Mouse (Mus musculus): ENCODE measurements around the gene Rhbg. TPM values are rescaled to one million over a fixed set of nuclear protein-coding genes. Genes with fewer than 3 reads are reported as not detected.

Gene Rhbg
- polyA plus RNA-seq, 1 experiment from 2014 or later = not detected

DNA sequence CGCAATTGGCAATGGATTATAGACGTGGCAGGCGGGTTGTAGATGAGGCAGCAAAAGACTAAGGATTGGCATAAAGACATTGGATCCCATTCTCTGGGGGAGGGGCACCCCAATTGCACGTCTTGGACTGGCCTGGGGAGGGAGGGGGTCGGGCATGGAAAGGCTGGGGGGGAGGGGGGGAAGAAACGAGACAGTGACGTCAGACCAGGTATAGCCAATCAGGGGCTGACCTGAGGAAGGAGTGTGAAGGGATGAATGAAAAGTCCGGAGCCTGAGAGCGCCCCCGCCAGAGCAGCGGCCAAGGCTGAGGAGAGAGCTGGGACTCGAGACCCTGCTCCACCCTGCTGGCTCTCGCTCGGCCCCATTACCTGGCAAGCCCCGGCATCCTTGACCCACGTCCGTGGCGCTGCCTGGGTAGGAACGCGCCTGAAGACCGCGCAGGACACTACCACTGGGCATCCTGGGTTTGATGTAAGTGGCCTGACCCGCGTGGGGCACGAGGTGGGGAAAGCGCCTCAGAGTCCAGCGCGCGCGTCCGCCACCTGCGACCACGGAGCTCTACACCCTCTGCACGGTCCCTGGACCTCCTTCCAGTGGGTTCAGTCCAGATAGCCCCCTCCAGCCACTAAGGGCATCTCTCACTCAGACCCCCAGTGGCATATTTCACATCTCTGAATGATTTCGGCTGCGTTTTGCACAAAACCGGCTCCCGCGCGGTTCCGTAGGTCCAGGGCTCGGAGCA is 40.1 kb downstream of the Rhbg start:
- Histone ChIP-seq H3K4me3 (peak overlapping the region; percentile 55), H3K9ac (replicated peaks) (peak overlapping the region; percentile 75), H3K27ac (replicated peaks) (peak overlapping the region; percentile 75), H3K27me3 (peaks cover 98% of the 10 kb centered on the region), H3K4me2 (replicated peaks) (peak overlapping the region; percentile 60), H3K9me3 (no peaks in the 10 kb centered on the region), H3K4me1 (peaks cover 73% of the 10 kb centered on the region), H3K36me3 (peaks cover 5% of the 10 kb centered on the region; the same call in 1 of the 2 replicates)
- 3% methylated on average over 36 of the region's 42 CpGs for WGBS
- ATAC-seq (ENCODE audit: low FRiP score, low read depth) = peak; percentile 83

GRCm38 (mm10) chr3:88213019-88213418 is 41.5 kb downstream of the Rhbg start:
- H3K4me2 ChIP-seq (replicated peaks) = peak overlapping the region; percentile 60
- WGBS = 3% methylated on average over 2 of the region's 2 CpGs
- peaks cover 71% of the 10 kb centered on the region for H3K4me1 ChIP-seq
- H3K9me3 ChIP-seq = no peaks in the 10 kb centered on the region
- ATAC-seq (ENCODE audit: low FRiP score, low read depth) = no peak
- peak overlapping the region; percentile 55 for H3K4me3 ChIP-seq
- H3K27me3 ChIP-seq = peaks cover 99% of the 10 kb centered on the region
- peak overlapping the region; percentile 75 for H3K27ac ChIP-seq (replicated peaks)
- peaks cover 5% of the 10 kb centered on the region; the same call in 1 of the 2 replicates for H3K36me3 ChIP-seq
- H3K9ac ChIP-seq (replicated peaks) = peak overlapping the region; percentile 39

GRCm38 (mm10) chr3:88212356-88212755 is 42.2 kb downstream of the Rhbg start:
- ATAC-seq (ENCODE audit: low FRiP score, low read depth) = no peak
- Histone ChIP-seq H3K27me3 (peaks cover 99% of the 10 kb centered on the region), H3K4me3 (peak overlapping the region; percentile 55), H3K27ac (replicated peaks) (peak overlapping the region; percentile 49), H3K9ac (replicated peaks) (peak overlapping the region; percentile 37; the same call in 1 of the 2 replicates), H3K9me3 (no peaks in the 10 kb centered on the region), H3K4me1 (peaks cover 72% of the 10 kb centered on the region), H3K4me2 (replicated peaks) (peak overlapping the region; percentile 60), H3K36me3 (peaks cover 5% of the 10 kb centered on the region; the same call in 1 of the 2 replicates)
- WGBS = 17% methylated on average over 1 of the region's 1 CpGs

GRCm38 (mm10) chr3:88210918-88211317 is 43.6 kb downstream of the Rhbg start:
- whole genome bisulfite sequencing = 25% methylated on average over 2 of the region's 2 CpGs

GRCm38 (mm10) chr3:88210121-88210520 is 44.4 kb downstream of the Rhbg start:
- Histone ChIP-seq H3K4me2 (replicated peaks) (peak overlapping the region; percentile 60), H3K36me3 (peaks cover 2% of the 10 kb centered on the region; the same call in 1 of the 2 replicates), H3K9ac (replicated peaks) (peak overlapping the region; percentile 75), H3K9me3 (no peaks in the 10 kb centered on the region), H3K27me3 (peaks cover 99% of the 10 kb centered on the region), H3K4me3 (peak overlapping the region; percentile 55), H3K27ac (replicated peaks) (peak overlapping the region; percentile 96), H3K4me1 (peaks cover 77% of the 10 kb centered on the region)
- no peak for ATAC-seq (ENCODE audit: low FRiP score, low read depth)
- 15% methylated on average over 2 of the region's 2 CpGs for WGBS

More at GRCm38 (mm10) chr3:88210918-88211317, 43.6 kb downstream of the Rhbg start:
- Histone ChIP-seq H3K27ac (replicated peaks) (peak overlapping the region; percentile 47; the same call in 1 of the 2 replicates), H3K9ac (replicated peaks) (peak overlapping the region; percentile 75), H3K9me3 (no peaks in the 10 kb centered on the region), H3K4me2 (replicated peaks) (peak overlapping the region; percentile 60), H3K4me1 (peaks cover 76% of the 10 kb centered on the region), H3K4me3 (peak overlapping the region; percentile 55), H3K36me3 (peaks cover 5% of the 10 kb centered on the region; the same call in 1 of the 2 replicates), H3K27me3 (peaks cover 99% of the 10 kb centered on the region)
- no peak for ATAC-seq (ENCODE audit: low FRiP score, low read depth)

GRCm38 (mm10) chr3:88209306-88209705 is 45.2 kb downstream of the Rhbg start:
- ATAC-seq (ENCODE audit: low FRiP score, low read depth) = no peak
- Histone ChIP-seq H3K4me1 (peaks cover 77% of the 10 kb centered on the region), H3K36me3 (no peaks in the 10 kb centered on the region; the same call in 1 of the 2 replicates), H3K4me2 (replicated peaks) (peak overlapping the region; percentile 60), H3K9ac (replicated peaks) (peak overlapping the region; percentile 75), H3K9me3 (no peaks in the 10 kb centered on the region), H3K27ac (replicated peaks) (peak overlapping the region; percentile 96), H3K4me3 (peak overlapping the region; percentile 55), H3K27me3 (peaks cover 99% of the 10 kb centered on the region)
- 4% methylated on average over 6 of the region's 6 CpGs for WGBS

DNA sequence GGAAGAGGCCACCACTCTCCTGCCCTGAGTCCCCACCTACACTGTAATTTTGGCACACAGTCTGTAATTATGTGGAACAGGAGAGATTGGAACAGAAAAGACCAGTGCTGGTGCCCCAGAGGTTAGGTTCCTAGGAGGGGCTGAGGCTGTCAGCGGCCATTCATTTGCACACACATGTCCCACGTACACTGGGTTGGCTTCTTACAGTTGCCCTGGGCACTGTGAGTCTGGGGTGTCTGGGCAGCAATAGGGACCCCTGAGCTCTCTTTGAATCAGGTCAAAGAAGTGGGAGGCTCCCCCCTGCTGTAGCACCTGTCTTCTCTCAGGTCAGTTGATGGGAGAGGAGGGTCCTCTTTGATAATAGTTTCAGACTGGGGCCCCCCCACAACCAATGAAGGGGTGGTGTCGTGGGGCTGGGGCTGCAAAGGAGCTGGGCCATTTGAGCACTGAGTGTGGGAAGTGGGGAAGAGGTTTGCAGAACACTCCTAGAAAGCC is 46.2 kb downstream of the Rhbg start:
- 0% methylated on average over 3 of the region's 3 CpGs for WGBS
- no peak for ATAC-seq (ENCODE audit: low FRiP score, low read depth)

DNA sequence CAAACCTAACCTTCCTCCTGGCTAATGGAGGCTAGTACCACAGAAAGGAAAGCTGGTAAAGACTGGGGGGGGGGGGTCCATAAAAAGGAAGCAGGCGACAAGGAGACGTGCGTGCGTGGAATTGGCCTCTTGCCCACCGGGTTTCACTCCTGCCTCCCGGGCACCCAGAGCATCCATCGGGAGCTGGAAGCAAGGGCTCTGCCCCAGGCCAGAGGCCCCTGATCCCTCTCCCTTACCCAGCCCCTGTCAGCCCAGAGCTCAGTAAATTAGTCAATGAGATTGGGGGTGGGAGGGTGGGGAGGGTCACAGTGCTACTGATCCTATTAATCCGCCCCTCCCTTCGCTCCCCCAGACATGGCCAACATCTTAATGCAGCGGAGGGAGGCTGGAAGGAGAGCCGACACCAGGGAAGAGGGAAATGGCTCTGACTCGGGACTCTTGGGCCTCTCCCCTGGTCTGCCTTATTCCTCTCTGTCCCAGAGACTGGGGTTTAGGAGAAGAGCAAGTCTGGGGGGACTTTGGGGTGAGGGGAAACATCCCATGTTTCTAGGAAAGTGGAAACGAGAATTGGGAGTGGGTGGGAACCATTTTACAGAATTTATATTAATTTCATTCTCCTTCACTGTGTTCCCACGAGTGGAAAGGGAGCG is 46.9 kb downstream of the Rhbg start:
- ATAC-seq (ENCODE audit: low FRiP score, low read depth) = peak; percentile 17; the same call in 1 of the 2 replicates
- Histone ChIP-seq H3K27me3 (peaks cover 99% of the 10 kb centered on the region), H3K36me3 (no peaks in the 10 kb centered on the region; the same call in 1 of the 2 replicates), H3K4me3 (peak overlapping the region; percentile 55), H3K4me2 (replicated peaks) (peak overlapping the region; percentile 60), H3K27ac (replicated peaks) (peak overlapping the region; percentile 96), H3K4me1 (peaks cover 79% of the 10 kb centered on the region), H3K9me3 (no peaks in the 10 kb centered on the region), H3K9ac (replicated peaks) (peak overlapping the region; percentile 75)
- 2% methylated on average over 15 of the region's 15 CpGs for WGBS

More for the DNA sequence above, 46.2 kb downstream of the Rhbg start:
- Histone ChIP-seq H3K9ac (replicated peaks) (peak overlapping the region; percentile 75), H3K4me2 (replicated peaks) (peak overlapping the region; percentile 60), H3K4me1 (peaks cover 77% of the 10 kb centered on the region), H3K9me3 (no peaks in the 10 kb centered on the region), H3K36me3 (no peaks in the 10 kb centered on the region; the same call in 1 of the 2 replicates), H3K27me3 (peaks cover 99% of the 10 kb centered on the region), H3K27ac (replicated peaks) (peak overlapping the region; percentile 96), H3K4me3 (peak overlapping the region; percentile 55)

- H3K9me3 ChIP-seq = no peaks in the 10 kb centered on the region
- peak overlapping the region; percentile 55 for H3K4me3 ChIP-seq
- peaks cover 78% of the 10 kb centered on the region for H3K4me1 ChIP-seq
- H3K27ac ChIP-seq (replicated peaks) = peak overlapping the region; percentile 96
- peak; percentile 12; the same call in 1 of the 2 replicates for ATAC-seq (ENCODE audit: low FRiP score, low read depth)
- peaks cover 99% of the 10 kb centered on the region for H3K27me3 ChIP-seq
- no peaks in the 10 kb centered on the region; the same call in 1 of the 2 replicates for H3K36me3 ChIP-seq
- peak overlapping the region; percentile 60 for H3K4me2 ChIP-seq (replicated peaks)
- 0% methylated on average over 14 of the region's 14 CpGs for WGBS
- H3K9ac ChIP-seq (replicated peaks) = peak overlapping the region; percentile 75
Observed at GRCm38 (mm10) chr3:88206901-88207371, 47.6 kb downstream of the Rhbg start.

- ATAC-seq (ENCODE audit: low FRiP score, low read depth) = peak; percentile 2; the same call in 1 of the 2 replicates
- peak overlapping the region; percentile 60 for H3K4me2 ChIP-seq (replicated peaks)
- H3K27ac ChIP-seq (replicated peaks) = peak overlapping the region; percentile 96
- H3K9ac ChIP-seq (replicated peaks) = peak overlapping the region; percentile 75
- peaks cover 79% of the 10 kb centered on the region for H3K4me1 ChIP-seq
- whole genome bisulfite sequencing = 4% methylated on average over 3 of the region's 3 CpGs
- H3K27me3 ChIP-seq = peaks cover 99% of the 10 kb centered on the region
- H3K4me3 ChIP-seq = peak overlapping the region; percentile 55
- no peaks in the 10 kb centered on the region; the same call in 1 of the 2 replicates for H3K36me3 ChIP-seq
- no peaks in the 10 kb centered on the region for H3K9me3 ChIP-seq
Observed at GRCm38 (mm10) chr3:88206500-88206899, 48.0 kb downstream of the Rhbg start.

GRCm38 (mm10) chr3:88205563-88206491 is 48.7 kb downstream of the Rhbg start:
- Histone ChIP-seq H3K4me3 (peak overlapping the region; percentile 55), H3K9me3 (no peaks in the 10 kb centered on the region), H3K4me2 (replicated peaks) (peak overlapping the region; percentile 60), H3K36me3 (no peaks in the 10 kb centered on the region; the same call in 1 of the 2 replicates), H3K9ac (replicated peaks) (peak overlapping the region; percentile 75), H3K27me3 (peaks cover 99% of the 10 kb centered on the region), H3K27ac (replicated peaks) (peak overlapping the region; percentile 96), H3K4me1 (peaks cover 81% of the 10 kb centered on the region)
- ATAC-seq (ENCODE audit: low FRiP score, low read depth) = peak; percentile 81
- WGBS = 1% methylated on average over 8 of the region's 8 CpGs

Measured in midbrain, embryonic 12.5 days (tissue).